Mouse (Mus musculus): ENCODE measurements around the gene Fgf22. TPM values are rescaled to one million over a fixed set of nuclear protein-coding genes. Genes with fewer than 3 reads are reported as not detected.

The Fgf22 gene
- polyA plus RNA-seq (2015; fragmentation: Nextera tagmentation; extraction: Ambion mirVana), result not detected in 2 replicates

DNA sequence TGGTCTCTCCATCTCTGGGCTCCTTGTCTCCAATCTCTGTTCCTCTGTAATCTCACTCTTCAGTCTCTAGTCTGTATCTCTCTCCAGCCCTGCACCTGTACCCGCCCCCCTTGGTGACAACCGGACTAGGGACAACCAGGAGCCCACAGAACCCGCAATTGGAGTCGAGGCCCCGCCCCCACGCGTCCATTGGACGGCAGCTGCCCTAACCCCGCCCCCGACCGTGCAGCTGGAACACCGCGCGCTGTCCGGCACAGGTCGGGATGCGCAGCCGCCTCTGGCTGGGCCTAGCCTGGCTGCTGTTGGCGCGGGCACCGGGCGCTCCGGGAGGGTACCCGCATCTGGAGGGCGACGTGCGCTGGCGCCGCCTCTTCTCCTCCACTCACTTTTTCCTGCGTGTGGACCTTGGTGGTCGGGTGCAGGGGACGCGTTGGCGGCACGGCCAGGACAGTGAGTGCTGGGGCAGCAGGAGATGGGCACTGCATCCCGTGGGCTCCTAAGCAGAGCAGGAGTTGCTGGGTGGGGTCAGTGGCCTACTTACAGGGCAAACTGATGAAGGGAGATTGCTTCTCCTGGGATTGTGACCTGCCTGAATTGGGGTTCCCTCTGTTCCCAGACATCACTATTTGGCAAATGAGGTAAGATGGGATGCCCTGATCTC, at the start of gene Fgf22:
Gene Fgf22 (plus strand): TSS at position 221 of the 661 bp plus-strand sequence.
- WGBS (ENCODE audit: insufficient replicate concordance), result 3% methylated on average over 36 of the region's 36 CpGs
- Histone ChIP-seq H3K9me3 (replicated peaks; ENCODE audit: control insufficient read depth, low read length) (no peaks in the 10 kb centered on the region), H3K4me3 (ENCODE audit: low read depth, low read length) (no peak within 1 kb of the TSS), H3K27ac (ENCODE audit: low read length) (no peak within 1 kb of the TSS), H3K4me2 (ENCODE audit: low read depth, low read length) (peak within 1 kb of the TSS; percentile 59), H3K9ac (ENCODE audit: low read depth, low read length) (peak within 1 kb of the TSS; percentile 28), H3K4me1 (ENCODE audit: control insufficient read depth, low read depth, low read length) (peaks cover 7% of the 10 kb centered on the region), H3K27me3 (ENCODE audit: control insufficient read depth, insufficient read depth, low read depth, low read length) (no peaks in the 10 kb centered on the region), H3K36me3 (ENCODE audit: control insufficient read depth, insufficient read depth) (peaks cover 18% of the 10 kb centered on the region)
- ATAC-seq (ENCODE audit: low read depth), result peak; percentile 83

DNA sequence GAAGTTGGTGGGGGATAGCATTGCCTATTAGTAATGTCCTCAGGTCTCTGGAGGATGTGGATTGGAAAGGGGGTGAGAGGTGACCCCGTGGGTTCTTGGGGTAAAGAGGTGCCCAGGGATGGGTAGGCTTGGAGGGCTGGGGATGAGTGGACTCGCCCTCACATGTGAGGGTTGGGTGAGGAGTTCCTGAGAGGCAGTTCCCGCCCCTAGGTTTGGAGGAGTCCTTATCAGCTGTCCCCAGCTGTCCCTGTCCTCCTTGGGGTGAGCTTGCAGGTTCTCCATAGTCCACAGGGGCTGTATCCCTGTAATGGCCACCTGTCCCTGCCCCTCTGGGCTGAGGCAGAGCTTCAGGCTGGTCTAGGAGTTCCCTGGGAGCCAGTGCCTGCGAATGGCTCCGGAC, 48.9 kb upstream of the Fgf22 start:
- peak overlapping the region; percentile 76 for H3K4me3 ChIP-seq (ENCODE audit: low read depth, low read length)
- H3K4me2 ChIP-seq (ENCODE audit: low read depth, low read length), result peak overlapping the region; percentile 92
- no peaks in the 10 kb centered on the region for H3K27me3 ChIP-seq (ENCODE audit: control insufficient read depth, insufficient read depth, low read depth, low read length)
- H3K9me3 ChIP-seq (replicated peaks; ENCODE audit: control insufficient read depth, low read length), result no peaks in the 10 kb centered on the region
- peaks cover 39% of the 10 kb centered on the region for H3K36me3 ChIP-seq (ENCODE audit: control insufficient read depth, insufficient read depth)
- peaks cover 55% of the 10 kb centered on the region for H3K4me1 ChIP-seq (ENCODE audit: control insufficient read depth, low read depth, low read length)
- peak; percentile 84 for ATAC-seq (ENCODE audit: low read depth)
- 24% methylated on average over 5 of the region's 5 CpGs for WGBS (ENCODE audit: insufficient replicate concordance)
- peak overlapping the region; percentile 89 for H3K9ac ChIP-seq (ENCODE audit: low read depth, low read length)
- peak overlapping the region; percentile 96 for H3K27ac ChIP-seq (ENCODE audit: low read length)

- peak overlapping the region; percentile 89 for H3K9ac ChIP-seq (ENCODE audit: low read depth, low read length)
- 52% methylated on average over 5 of the region's 5 CpGs for WGBS (ENCODE audit: insufficient replicate concordance)
- no peaks in the 10 kb centered on the region for H3K9me3 ChIP-seq (replicated peaks; ENCODE audit: control insufficient read depth, low read length)
- ATAC-seq (ENCODE audit: low read depth), result no peak
- peaks cover 55% of the 10 kb centered on the region for H3K4me1 ChIP-seq (ENCODE audit: control insufficient read depth, low read depth, low read length)
- no peaks in the 10 kb centered on the region for H3K27me3 ChIP-seq (ENCODE audit: control insufficient read depth, insufficient read depth, low read depth, low read length)
- peak overlapping the region; percentile 96 for H3K27ac ChIP-seq (ENCODE audit: low read length)
- H3K4me2 ChIP-seq (ENCODE audit: low read depth, low read length), result peak overlapping the region; percentile 92
- H3K4me3 ChIP-seq (ENCODE audit: low read depth, low read length), result peak overlapping the region; percentile 76
- H3K36me3 ChIP-seq (ENCODE audit: control insufficient read depth, insufficient read depth), result peaks cover 45% of the 10 kb centered on the region
Measured at GRCm38 (mm10) chr10:79706406-79707094, 48.3 kb upstream of the Fgf22 start.

- ATAC-seq (ENCODE audit: low read depth), result no peak
- Histone ChIP-seq H3K4me1 (ENCODE audit: control insufficient read depth, low read depth, low read length) (peaks cover 58% of the 10 kb centered on the region), H3K36me3 (ENCODE audit: control insufficient read depth, insufficient read depth) (peaks cover 52% of the 10 kb centered on the region), H3K4me2 (ENCODE audit: low read depth, low read length) (peak overlapping the region; percentile 92), H3K27me3 (ENCODE audit: control insufficient read depth, insufficient read depth, low read depth, low read length) (no peaks in the 10 kb centered on the region), H3K9me3 (replicated peaks; ENCODE audit: control insufficient read depth, low read length) (no peaks in the 10 kb centered on the region), H3K9ac (ENCODE audit: low read depth, low read length) (peak overlapping the region; percentile 89), H3K27ac (ENCODE audit: low read length) (peak overlapping the region; percentile 96), H3K4me3 (ENCODE audit: low read depth, low read length) (peak overlapping the region; percentile 76)
- WGBS (ENCODE audit: insufficient replicate concordance), result 65% methylated on average over 1 of the region's 1 CpGs
Measured at GRCm38 (mm10) chr10:79707162-79707561, 47.7 kb upstream of the Fgf22 start.

DNA sequence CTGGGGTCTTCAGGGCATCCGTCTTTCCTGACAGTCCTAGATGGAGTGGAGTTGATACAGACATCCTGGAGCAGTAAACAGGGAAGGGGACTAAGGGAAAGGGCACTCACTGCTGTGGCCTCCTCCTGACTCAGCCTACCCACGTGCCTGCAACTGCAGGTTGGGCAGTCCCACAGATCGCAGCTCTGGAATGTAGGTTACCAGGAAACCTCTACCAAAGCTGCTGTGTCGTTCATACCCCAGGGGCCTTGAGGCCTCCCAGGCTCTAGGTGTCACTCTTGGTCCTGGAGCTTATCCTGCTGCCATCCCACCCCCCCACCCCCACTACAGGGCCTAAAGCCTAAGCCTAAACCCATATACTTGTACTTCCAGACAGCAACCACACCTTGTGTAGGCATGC, 47.1 kb upstream of the Fgf22 start:
- Histone ChIP-seq H3K4me3 (ENCODE audit: low read depth, low read length) (peak overlapping the region; percentile 76), H3K27ac (ENCODE audit: low read length) (peak overlapping the region; percentile 96), H3K9ac (ENCODE audit: low read depth, low read length) (peak overlapping the region; percentile 89), H3K4me1 (ENCODE audit: control insufficient read depth, low read depth, low read length) (peaks cover 63% of the 10 kb centered on the region), H3K9me3 (replicated peaks; ENCODE audit: control insufficient read depth, low read length) (no peaks in the 10 kb centered on the region), H3K27me3 (ENCODE audit: control insufficient read depth, insufficient read depth, low read depth, low read length) (no peaks in the 10 kb centered on the region), H3K36me3 (ENCODE audit: control insufficient read depth, insufficient read depth) (peaks cover 52% of the 10 kb centered on the region), H3K4me2 (ENCODE audit: low read depth, low read length) (peak overlapping the region; percentile 92)
- ATAC-seq (ENCODE audit: low read depth), result no peak
- 59% methylated on average over 4 of the region's 4 CpGs for WGBS (ENCODE audit: insufficient replicate concordance)

- Histone ChIP-seq H3K36me3 (ENCODE audit: control insufficient read depth, insufficient read depth) (peaks cover 52% of the 10 kb centered on the region), H3K4me1 (ENCODE audit: control insufficient read depth, low read depth, low read length) (peaks cover 68% of the 10 kb centered on the region), H3K27ac (ENCODE audit: low read length) (no peak overlapping the region), H3K4me3 (ENCODE audit: low read depth, low read length) (peak overlapping the region; percentile 9; the same call in 1 of the 2 replicates), H3K4me2 (ENCODE audit: low read depth, low read length) (peak overlapping the region; percentile 92; the same call in 1 of the 2 replicates), H3K9me3 (replicated peaks; ENCODE audit: control insufficient read depth, low read length) (no peaks in the 10 kb centered on the region), H3K9ac (ENCODE audit: low read depth, low read length) (no peak overlapping the region), H3K27me3 (ENCODE audit: control insufficient read depth, insufficient read depth, low read depth, low read length) (no peaks in the 10 kb centered on the region)
- WGBS (ENCODE audit: insufficient replicate concordance), result 88% methylated on average over 21 of the region's 21 CpGs
- no peak for ATAC-seq (ENCODE audit: low read depth)
Measured at GRCm38 (mm10) chr10:79708668-79709067, 46.2 kb upstream of the Fgf22 start.

DNA sequence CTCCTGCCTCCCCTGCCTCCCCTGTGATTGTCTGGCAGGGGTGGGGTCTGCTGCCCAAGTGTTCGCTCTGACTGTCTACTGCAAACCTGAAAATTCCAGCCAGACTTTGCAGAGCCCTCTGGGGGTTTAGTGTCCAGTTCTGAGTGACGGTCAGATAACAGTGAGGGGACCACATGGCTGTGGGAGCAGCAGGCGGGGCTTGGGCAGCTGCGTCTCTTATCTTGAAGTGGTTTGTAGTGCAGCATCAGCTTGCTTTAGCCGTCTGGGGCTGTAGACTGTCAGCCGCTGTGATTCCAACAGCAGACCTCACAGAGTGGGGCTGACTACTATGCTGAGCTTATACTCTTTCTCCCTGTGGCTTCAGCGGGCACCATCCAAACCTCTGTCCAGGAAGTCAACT, 45.6 kb upstream of the Fgf22 start:
- H3K36me3 ChIP-seq (ENCODE audit: control insufficient read depth, insufficient read depth), result peaks cover 52% of the 10 kb centered on the region
- WGBS (ENCODE audit: insufficient replicate concordance), result 35% methylated on average over 7 of the region's 7 CpGs
- peak overlapping the region; percentile 7; the same call in 1 of the 2 replicates for H3K4me2 ChIP-seq (ENCODE audit: low read depth, low read length)
- no peak overlapping the region for H3K9ac ChIP-seq (ENCODE audit: low read depth, low read length)
- 0 out of 2 replicates have a peak overlapping the region, but pooled peaks have one; percentile 1 for H3K4me3 ChIP-seq (ENCODE audit: low read depth, low read length)
- peaks cover 66% of the 10 kb centered on the region for H3K4me1 ChIP-seq (ENCODE audit: control insufficient read depth, low read depth, low read length)
- H3K27ac ChIP-seq (ENCODE audit: low read length), result 0 out of 2 replicates have a peak overlapping the region, but pooled peaks have one; percentile 8
- no peaks in the 10 kb centered on the region for H3K9me3 ChIP-seq (replicated peaks; ENCODE audit: control insufficient read depth, low read length)
- no peak for ATAC-seq (ENCODE audit: low read depth)
- H3K27me3 ChIP-seq (ENCODE audit: control insufficient read depth, insufficient read depth, low read depth, low read length), result peaks cover 3% of the 10 kb centered on the region

DNA sequence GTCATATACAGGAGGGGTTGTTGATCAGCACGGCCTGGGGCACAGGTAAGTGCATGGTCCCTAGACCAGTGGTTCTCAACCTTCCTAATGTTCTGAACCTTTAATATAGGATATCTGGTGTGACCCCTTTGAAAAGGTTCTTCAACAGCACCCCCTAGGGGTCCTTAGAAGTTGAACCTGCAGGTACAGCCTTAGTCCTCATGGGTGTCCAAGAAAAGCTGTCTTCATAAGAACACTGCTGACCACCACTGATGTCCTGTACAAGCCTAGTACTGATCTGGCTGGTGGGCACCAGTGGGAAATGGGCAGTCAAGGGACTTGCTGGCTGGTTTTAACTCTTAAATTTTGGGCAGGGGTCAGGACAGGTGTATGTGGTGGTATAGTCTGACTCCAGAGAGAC, 42.8 kb upstream of the Fgf22 start:
- Histone ChIP-seq H3K4me3 (ENCODE audit: low read depth, low read length) (no peak overlapping the region), H3K9ac (ENCODE audit: low read depth, low read length) (no peak overlapping the region), H3K4me2 (ENCODE audit: low read depth, low read length) (no peak overlapping the region), H3K27me3 (ENCODE audit: control insufficient read depth, insufficient read depth, low read depth, low read length) (peaks cover 31% of the 10 kb centered on the region), H3K36me3 (ENCODE audit: control insufficient read depth, insufficient read depth) (peaks cover 48% of the 10 kb centered on the region), H3K9me3 (replicated peaks; ENCODE audit: control insufficient read depth, low read length) (no peaks in the 10 kb centered on the region), H3K27ac (ENCODE audit: low read length) (peak overlapping the region; percentile 96), H3K4me1 (ENCODE audit: control insufficient read depth, low read depth, low read length) (peaks cover 58% of the 10 kb centered on the region)
- peak; percentile 12; the same call in 1 of the 2 replicates for ATAC-seq (ENCODE audit: low read depth)
- WGBS (ENCODE audit: insufficient replicate concordance), result 74% methylated on average over 1 of the region's 1 CpGs

Data from liver, embryonic 16.5 days (tissue).